Mouse (Mus musculus) gastrocnemius, postnatal 4 days (tissue): ENCODE measurements around the gene Hat1. TPM values are rescaled to one million over a fixed set of nuclear protein-coding genes. Genes with fewer than 3 reads are reported as not detected.

Source experiments
- DNase-seq, 2 experiments: peaks; one replicate each; pipeline ENCODE4 v3.0.0; 2021 to 2022; ENCODE audit warnings: low spot score in 2 of 2, mixed read lengths in 2 of 2
- total RNA-seq, 2 experiments: library from RNA; stranded (reverse); gene quantifications; 2 replicates each; pipeline ENCODE4 v1.2.3; 2021

Gene Hat1
- total RNA-seq, 2 experiments from 2014 or later = 27.2 to 32.3 TPM

DNA sequence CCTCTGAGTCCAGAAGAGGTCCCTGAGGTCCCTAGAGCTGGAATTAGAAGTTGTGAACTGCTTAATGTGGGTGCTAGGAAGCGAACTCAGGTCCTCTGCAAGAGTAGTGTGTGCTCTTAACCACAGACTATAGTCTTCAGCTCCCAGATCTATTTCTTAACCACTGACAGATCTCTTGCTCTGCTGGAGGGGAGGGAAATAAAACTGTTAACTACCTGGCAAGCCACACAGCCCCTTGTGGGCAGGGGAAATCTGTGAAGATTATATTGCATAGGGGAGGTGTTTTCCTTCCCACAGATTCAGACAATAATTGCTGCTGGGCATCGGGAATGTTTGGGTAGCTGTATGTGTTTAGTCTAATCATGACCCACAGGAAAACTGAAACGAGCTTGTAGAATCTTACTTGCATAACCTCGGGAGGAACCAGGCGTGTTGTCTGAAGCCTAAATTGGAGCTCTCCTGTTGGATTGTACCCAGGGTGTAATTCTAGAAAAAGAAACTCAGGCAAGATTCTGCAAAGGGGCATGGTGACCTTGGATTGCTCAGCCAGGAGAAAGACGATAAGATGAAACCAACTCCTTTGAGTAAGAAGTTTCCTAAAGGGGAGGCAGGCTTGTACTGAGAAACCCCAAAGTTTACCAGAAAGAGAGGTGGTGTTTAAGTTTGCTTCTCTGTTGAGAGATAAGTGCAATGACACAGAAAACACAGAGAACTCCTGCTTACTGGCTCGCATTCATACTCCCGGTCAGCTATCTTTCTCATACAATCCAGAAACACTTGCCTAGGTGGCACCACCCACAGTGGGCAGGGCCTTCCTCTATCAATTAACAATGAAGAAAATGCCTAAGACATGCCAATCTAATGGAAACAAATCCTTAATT lies 14.2 kb upstream of the Hat1 start:
- no peak for DNase-seq

DNA sequence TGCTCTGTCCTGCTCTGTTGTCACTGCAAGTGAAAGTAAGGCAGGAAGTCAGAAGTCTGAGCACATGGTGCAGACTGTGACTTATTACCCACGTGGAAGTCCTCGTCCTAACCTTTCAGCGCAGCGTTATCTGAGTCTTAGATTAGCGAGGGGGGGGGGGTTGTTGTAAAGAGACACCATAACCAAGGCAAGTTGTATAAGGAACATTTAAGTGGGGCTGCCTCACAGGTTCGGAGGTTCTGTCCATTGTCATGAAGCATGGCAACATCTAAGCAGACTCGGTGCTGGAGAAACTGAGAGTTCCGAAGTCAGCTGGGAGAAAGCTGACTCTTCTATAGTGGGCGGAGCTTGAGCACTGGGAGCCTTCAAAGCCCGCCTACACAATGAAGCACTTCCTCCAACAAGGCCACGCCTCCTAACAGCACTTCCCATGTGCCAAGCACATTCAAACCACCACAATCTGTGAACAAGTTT lies 12.3 kb upstream of the Hat1 start:
- DNase-seq = no peak

DNA sequence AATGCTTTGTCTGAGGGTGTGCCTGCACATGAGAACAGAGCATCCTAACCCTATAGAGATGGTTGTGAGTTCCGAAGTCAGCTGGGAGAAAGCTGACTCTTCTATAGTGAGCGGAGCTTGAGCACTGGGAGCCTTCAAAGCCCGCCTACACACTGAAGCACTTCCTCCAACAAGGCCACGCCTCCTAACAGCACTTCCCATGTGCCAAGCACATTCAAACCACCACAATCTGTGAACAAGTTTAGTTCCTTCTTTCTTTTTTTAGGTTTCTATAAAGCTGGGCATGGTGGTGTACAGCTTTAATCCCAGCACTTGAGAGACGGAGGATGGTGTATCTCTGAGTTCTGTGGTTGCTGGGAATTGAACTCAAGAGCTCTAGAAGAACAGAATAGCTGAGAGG lies 11.3 kb upstream of the Hat1 start:
- DNase-seq = no peak

DNA sequence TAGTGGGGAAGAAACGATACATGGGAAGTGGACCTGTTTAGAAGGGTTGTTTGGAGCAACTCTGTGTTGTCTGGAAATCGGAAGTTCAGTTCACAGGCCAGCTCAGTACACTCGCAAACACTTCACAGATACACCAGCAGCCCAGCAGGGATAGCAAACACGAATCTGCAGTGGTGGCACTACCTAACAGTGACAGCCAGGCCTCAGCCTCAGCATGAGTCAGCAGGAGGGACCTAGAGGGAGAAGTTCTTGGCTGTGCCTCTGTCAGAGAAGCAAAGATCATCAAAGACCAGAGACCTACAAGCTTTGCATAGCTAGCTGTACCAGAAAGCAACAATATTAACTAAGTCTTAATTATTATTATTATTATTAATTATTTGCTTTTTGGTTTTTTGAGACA lies 6.8 kb upstream of the Hat1 start:
- no peak for DNase-seq

DNA sequence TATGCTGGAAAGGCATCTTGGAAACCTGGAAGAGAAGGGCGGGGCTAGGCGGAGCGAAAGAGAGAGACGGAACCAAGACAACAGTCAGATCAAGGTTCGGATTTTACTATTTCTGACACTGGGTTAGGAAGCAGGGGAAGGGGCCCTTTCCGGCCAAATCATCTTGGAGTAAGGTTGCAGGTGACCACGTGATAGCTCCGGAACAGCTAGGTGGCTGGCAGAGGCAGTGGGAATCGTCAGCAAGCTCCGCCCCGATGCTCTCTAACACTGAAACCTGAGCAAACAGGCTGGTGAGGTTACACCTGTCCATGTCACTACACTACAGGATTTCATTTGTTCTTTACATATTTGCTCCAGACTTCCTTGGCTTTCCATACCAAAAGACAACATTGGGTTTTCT lies 4.9 kb upstream of the Hat1 start:
- DNase-seq = no peak

DNA sequence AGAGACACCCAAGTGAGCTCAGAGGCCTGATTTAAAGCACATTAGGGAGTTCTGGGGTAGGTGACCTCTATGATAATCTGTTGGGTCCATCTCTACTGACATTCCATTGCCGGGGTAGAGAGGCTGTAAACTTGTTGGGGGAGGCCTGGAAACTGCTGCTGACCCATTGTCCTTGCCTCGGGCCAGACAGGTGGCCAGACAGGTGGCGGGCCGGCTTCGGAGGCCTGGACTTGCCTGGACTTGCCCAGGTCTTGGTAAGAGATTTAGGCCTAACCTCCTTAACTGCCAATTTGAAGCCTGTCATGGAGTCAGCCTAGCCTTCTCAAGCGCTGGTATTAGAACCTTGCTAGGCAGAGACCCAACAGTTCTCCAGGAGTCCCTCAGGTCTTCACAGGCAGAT lies 992 bp upstream of the Hat1 start:
- DNase-seq = no peak

DNA sequence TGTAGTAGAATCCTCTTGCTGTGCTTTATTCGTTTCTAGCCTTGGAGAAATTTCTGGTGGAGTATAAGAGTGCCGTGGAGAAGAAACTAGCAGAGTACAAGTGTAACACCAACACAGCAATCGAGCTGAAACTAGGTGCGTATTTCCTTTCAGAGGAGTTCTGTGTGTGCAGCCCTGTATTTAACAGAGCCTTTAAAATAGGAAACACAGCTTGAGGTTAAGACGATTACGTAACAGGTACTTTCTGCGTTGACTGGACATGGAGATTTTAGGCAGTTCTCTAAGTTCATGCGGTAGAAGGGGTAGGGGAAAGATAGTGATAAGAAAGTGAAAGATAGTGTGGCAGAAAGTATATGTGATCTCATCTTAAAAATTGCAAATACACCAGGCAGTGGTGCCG lies 1.1 kb downstream of the Hat1 start:
- DNase-seq = no peak

DNA sequence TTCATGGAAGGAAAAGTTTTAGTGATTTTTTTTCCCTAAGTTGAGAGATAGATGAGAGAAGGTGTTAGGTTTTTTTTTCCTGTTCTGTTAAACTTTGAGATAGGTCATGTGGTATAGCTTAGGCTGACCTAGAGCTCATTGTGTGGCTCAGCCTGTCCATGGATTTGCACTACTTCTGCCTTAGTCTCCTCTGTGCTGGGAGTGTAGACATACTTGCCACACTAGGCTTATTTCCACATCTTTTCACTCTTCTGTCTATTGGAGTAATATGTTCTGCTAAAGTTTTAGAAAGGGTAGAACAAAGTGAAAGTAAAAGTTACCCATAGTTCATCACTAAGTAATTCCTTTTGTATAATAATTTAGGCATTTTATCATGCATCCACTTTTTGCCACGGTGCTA lies 16.9 kb downstream of the Hat1 start:
- DNase-seq = no peak

DNA sequence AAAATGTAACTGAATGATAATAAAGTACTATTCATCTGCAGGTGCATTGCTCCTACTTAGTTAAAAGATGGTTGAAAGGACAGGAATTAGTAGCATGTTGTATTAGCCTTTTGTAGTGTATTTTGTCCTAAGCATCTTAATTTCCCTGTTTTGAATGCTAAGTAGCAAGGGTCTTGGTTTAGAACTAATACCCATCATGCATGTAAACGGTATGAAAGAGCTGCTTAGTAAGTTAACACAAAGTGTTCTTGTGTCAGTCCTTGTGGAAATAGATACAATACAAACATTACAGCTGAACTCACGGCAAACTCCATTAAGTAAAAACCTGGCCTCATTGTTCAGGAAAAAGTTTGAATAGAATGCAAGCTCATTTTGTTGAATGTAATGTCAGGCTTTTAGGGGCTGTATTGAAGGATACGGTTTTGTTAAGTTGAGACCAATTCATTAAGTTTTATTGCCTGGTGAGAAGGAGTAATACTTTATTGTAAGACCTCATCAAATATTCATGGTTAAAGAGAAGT lies 30.1 kb downstream of the Hat1 start:
- DNase-seq = no peak

DNA sequence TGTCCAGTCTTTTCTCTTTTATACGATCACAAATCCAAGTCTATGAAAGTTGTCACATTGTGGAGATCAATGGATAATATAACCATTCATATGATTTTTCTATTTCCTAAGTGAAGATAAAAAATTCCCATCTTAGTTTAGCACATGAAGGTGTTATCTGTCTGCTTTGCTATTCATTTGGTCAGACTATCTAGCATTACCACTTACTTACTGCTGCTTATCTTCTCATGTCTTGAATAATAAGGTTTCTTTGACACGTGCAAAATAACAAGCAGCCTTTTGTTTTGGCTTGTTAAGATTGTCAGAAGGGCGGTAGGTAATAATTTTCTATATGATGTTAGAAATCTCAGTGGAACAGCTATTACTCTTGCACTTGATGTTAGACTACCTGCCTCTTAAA lies 30.6 kb downstream of the Hat1 start:
- DNase-seq = no peak

DNA sequence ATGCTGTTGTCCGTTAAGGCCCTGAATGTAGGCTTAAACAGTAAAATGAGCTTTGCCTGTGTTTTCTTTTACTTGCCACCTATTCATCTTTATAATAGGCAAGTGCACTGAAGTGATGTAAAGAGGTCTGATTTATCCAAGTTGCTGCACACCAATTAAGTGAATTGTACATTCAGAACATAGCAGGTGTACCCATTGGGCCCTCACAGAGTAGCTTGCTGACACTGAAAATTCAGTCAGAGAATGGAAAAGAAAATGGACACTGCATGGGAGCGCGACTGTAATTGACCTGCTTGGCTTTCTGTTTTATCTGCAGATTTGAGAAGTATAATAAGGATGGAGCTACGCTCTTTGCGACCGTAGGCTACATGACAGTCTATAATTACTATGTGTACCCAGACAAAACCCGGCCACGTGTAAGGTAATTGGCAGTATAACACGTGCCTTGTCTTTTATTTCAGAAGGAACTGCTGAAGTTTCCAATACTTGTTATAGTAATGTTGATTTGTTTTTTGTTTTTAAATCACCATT lies 32.2 kb downstream of the Hat1 start:
- no peak for DNase-seq

DNA sequence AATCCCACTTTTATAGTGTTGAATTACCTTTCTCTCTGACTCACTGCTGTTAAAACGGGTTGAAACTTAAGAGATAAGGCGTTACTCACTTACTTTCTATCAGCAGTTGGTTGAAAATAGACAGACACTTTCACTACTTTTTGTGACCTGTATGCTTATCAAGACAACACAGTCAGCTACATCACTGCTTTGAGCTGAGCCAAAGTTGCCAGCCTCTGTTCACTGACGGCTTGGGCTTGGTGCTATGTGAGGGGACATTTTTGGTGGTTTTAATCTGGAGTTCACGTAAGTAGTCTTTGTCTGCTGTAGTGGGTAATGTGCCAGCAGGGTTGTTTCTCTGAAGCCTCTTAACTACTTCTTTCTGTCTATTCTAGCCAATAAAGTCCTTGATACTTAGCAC lies 35.8 kb downstream of the Hat1 start:
- DNase-seq = no peak

DNA sequence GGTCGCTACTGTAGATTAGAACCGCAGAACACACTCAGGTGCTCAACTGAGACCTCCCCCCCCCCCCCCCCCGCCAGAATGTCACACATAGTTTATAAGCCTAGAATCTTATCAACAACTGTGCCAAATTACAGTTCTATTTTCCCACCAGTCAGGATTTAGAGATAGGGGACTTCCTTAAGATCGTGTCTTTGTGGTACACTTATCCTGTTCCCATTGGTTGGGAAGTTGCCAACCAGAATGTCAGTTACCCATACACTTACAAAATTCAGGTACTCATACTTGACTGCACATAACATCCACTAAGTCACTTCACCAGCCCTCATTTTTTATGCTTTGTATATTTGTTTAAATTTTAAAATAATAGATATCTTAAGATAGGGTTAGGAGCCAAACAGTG lies 46.7 kb downstream of the Hat1 start:
- no peak for DNase-seq

DNA sequence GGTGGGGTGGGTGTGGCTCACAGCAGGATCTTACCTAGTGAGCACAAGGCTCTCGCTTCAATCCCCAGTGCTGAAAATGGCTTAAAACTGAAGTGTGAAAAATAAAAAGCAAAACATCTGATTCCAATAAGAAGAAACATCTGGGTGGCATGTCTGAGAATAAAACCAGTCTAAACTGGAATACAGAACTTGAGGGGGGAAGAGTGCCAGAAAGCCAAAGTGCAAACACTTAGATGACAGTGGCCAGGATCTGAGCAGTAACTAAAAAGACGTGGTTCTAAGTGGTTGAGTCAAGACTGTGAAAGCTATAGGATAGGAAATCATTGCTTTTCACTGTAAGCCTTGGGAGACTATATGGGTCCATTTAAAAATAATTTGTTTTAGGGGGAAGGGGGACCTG lies 54.6 kb downstream of the Hat1 start:
- no peak for DNase-seq

DNA sequence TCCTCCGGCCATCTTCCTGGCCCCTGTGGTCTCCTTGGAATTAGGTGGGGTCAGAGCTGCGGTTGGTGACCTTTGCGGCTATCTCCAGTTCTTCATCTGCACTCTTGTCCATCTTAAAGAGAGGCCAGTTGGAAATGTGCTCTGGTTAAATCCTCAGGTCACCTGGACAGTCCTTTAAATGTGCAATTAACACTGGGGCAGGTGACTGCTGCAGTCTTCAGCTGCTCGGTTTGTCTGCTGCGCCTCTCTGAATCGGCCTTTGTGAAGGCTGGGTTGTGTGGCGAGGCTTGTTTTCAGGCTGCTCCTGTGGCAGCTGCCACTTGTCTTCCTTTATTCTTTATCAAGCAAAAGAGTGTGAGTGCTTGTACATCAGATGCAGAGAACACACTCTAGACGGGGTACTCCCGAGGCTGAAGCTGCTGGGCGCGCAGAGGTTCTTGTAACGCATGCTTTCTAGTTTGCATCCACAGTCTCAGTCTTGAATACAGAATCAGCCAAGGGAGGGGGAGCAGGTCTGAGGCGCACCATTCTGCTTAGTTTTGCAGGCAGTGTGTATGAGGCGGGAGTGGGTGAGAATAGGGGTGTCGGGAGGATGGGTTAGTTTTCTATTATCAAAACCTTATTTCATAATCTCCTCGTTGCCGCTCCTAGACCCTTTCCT lies 56.9 kb downstream of the Hat1 start:
- no peak for DNase-seq

DNA sequence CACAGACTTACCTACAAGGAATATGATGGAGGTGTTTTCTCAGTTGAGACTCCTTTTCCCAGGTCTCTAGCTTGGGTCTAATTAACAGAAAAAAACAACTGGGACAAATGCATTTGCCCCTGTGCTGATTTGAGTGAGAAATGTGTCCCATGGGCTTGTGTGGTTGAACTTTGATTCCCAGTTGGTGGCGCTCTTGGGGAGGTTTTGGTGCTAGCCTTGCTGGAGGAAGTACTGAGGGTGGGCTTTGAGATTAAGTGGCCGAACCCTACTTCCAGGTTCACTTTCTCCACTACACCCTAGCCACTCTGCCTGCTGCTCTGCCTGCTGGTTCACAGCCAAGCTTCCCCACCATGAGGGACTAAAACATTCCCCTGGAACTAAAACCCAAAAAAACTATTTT lies 60.8 kb downstream of the Hat1 start:
- DNase-seq = no peak

DNA sequence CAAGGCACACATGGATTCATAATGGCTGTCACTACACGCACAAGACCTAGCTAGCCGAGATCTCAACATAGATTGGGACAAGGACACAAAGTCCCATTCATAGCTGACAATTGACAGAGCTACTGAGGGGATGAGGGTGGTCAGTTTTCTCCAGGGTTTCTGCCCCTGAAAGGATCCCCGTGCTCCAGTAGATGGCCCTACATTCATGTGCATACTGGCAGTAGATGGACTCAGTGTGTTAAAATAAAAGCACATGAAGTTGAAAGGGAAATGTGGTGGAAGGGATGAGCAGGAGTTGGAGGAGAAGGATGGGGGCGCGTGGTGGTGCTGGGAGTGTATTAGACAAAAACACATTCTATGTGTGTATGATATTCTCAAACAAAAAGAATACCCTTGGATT lies 63.0 kb downstream of the Hat1 start:
- no peak for DNase-seq

DNA sequence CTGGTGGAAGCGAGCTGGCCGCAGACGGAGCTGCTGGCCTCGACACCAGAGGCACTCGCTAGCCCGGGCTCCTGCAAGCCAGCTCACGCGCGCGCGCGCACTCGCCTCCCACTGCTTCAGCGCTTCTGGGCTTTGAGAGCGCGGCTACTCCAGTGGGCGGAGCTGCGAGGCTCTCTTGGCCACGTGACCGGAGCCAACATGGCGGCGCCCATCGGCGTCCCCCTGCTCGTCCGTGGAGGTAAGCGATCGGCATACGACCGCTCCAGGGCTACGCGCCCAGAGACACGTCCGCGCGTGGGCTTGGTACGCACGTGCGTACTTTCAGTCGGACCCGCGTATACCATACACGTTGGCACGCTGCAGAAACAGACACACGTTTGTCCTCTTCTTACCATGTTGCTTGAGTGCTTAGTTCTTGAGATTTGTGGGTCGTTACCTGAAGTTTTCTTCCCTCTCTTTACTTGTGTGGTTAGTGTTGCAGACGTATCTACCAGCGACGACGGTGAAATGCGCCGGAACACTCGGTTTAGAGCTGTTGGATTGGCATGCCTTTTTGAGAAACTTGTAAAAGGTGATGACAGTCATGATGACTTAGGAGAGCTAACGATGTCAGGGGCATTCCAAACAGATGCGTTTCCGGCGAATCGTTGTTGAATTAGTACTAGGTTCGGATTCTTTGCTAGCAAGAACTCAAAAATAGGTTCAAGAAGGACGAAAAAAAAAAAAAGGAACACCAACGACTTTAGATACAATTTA lies 64.6 kb downstream of the Hat1 start, which contains the start of gene Metap1d:
Metap1d (plus strand) TSS at position 116 of the 756 bp plus-strand sequence.
- DNase-seq = peak; percentile 89 to 95

DNA sequence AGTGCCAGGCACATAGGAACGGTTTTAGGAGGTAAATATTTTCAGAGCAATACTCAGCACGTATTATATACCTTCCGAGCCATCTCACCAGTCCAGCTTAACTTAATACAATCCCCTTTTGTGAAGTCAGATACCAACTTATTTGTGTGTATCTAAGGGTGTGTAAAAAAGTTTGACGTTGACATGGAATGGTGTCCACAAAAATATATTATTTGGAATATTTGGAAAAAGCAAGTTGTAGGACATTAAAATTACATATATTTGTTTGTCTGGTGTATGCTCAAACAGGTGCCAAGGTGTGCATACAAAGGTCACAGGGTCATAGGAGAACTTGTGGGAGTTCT lies 65.1 kb downstream of the Hat1 start:
- DNase-seq = no peak

DNA sequence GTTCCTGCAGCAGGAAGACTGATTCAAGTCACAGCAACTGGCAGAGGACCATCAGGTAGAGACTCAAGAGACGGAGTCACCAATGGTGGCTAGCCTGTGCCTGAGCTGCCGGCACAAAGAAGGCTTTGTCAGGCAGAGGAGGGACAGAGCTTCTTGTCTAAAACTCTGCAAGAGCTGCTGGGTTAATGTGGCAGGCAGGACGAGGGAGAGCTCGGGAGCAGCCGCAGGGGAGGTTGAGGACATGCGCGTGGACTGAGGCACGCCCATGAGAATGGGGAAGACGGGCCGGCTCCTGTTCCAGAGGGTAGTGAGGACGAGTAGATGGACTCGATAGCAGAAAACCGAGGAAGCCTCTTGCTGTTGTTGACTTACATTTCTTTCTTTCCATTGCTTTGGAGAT lies 69.9 kb downstream of the Hat1 start:
- no peak for DNase-seq

DNA sequence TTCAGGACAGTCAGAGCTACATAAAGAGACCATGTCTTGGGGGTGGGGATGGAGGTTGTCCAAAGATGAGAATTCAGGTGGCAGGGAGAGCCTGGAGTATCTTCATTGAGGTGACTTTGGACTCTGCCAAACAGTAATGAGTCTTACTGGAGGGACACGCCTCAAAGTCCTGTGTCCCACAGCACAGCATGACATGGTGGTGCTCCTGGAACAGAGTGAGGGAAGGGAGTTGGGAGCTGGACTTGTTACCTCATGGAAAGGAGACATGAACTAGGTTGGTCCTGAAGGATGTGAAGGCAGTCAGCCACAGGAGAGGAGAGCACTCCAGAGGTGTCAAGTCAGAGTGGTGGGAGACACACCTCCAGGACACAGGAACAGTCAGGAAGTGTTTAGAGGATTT lies 70.9 kb downstream of the Hat1 start:
- no peak for DNase-seq

DNA sequence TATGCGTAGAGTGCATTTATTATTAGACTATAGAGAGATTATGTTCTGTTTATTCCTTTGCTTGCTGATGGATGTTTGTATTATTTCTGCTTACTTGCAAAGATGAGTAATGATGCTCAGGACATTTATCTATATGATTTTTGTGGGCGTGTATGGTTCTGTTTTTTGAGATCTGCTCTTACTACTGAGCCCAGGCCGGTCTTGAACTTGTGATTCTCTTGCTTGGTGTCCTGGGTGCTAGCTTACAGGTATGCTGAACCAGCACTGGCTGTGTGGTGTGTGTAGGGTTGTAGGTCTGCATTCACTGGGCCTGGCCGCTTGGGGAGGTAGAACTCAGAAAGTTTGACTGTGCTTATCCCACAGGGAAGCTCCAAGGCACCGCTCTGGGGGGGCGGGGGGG lies 72.4 kb downstream of the Hat1 start:
- DNase-seq = no peak
